Mouse (Mus musculus) ES-Bruce4 (cell line): ENCODE measurements at regions not wholly inside any gene's neighbourhood (a gene's known extent, or its start where the extent isn't known, plus 50 kb on each side); places are given as distances from the start of the nearest gene placed in this dataset.

Source experiments
- CTCF ChIP-seq: IDR thresholded peaks from one replicate; pipeline ENCODE4 v1.8.1; 2011; ENCODE audit warnings: low read depth, low read length
- POLR2A ChIP-seq: IDR thresholded peaks from one replicate; pipeline ENCODE4 v1.8.1; 2011; ENCODE audit warnings: low read length; ENCODE audit not compliant: insufficient read depth

GRCm38 (mm10) chr3:38144650-38145049, 340.0 kb downstream of the Ankrd50 start:
- no peak for TF ChIP-seq POLR2A
- TF ChIP-seq CTCF = no peak
